Mouse (Mus musculus) brown adipose tissue, adult 24 weeks (tissue): ENCODE results near the gene Ush2a. TPM values are rescaled to one million over a fixed set of nuclear protein-coding genes. Genes with fewer than 3 reads are reported as not detected.

Source experiments
- H3K27ac ChIP-seq: fragments of 200-500 bp; replicated peaks from 2 replicates; pipeline ENCODE4 v1.5.1; 2012; ENCODE audit warnings: low read depth, mild to moderate bottlenecking, low read length
- H3K4me1 ChIP-seq: fragments of 200-500 bp; 2 replicates; pipeline ENCODE4 v1.6.1; 2012; ENCODE audit warnings: low read length, mixed read lengths; ENCODE audit not compliant: control insufficient read depth, insufficient read depth, insufficient read length
- H3K4me3 ChIP-seq: fragments of 200-500 bp; 2 replicates; pipeline ENCODE4 v1.5.1; 2012; ENCODE audit warnings: low read depth, mild to moderate bottlenecking, low read length, moderate library complexity; ENCODE audit not compliant: insufficient read depth
- polyA plus RNA-seq: library from polyadenylated mRNA; stranded (reverse); fragments of >200 nt; gene quantifications from 2 replicates; pipeline ENCODE4 v1.2.4, GENCODE M21; 2012; ENCODE audit not compliant: missing spikeins, insufficient read depth, insufficient read length

The Ush2a gene
- polyA plus RNA-seq, 1 experiment = not detected

- no peak overlapping the region for H3K4me3 ChIP-seq
- no peak overlapping the region for H3K27ac ChIP-seq
- peaks cover 7% of the 10 kb centered on the region; the same call in 1 of the 2 replicates for H3K4me1 ChIP-seq
These were observed 394.3 kb downstream of the Ush2a start for GRCm38 (mm10) chr1:188656121-188656520.

- Histone ChIP-seq H3K4me1 (peaks cover 7% of the 10 kb centered on the region; the same call in 1 of the 2 replicates), H3K4me3 (no peak overlapping the region), H3K27ac (no peak overlapping the region)
These were observed 397.3 kb downstream of the Ush2a start for GRCm38 (mm10) chr1:188659159-188659558.

GRCm38 (mm10) chr1:188660339-188660738 lies 398.5 kb downstream of the Ush2a start:
- H3K4me1 ChIP-seq = peaks cover 7% of the 10 kb centered on the region; the same call in 1 of the 2 replicates
- H3K4me3 ChIP-seq = no peak overlapping the region
- H3K27ac ChIP-seq = no peak overlapping the region

GRCm38 (mm10) chr1:188660882-188661281 lies 399.1 kb downstream of the Ush2a start:
- Histone ChIP-seq H3K4me1 (peaks cover 7% of the 10 kb centered on the region; the same call in 1 of the 2 replicates), H3K27ac (peak overlapping the region; percentile 37; the same call in 1 of the 2 replicates), H3K4me3 (peak overlapping the region; percentile 19; the same call in 1 of the 2 replicates)

- Histone ChIP-seq H3K4me1 (no peaks in the 10 kb centered on the region), H3K27ac (no peak overlapping the region), H3K4me3 (no peak overlapping the region)
These were observed 405.6 kb downstream of the Ush2a start for GRCm38 (mm10) chr1:188667460-188667859.

GRCm38 (mm10) chr1:188668513-188668912 lies 406.7 kb downstream of the Ush2a start:
- H3K4me3 ChIP-seq = no peak overlapping the region

GRCm38 (mm10) chr1:188672871-188673270 lies 411.0 kb downstream of the Ush2a start:
- H3K4me3 ChIP-seq = no peak overlapping the region
- H3K27ac ChIP-seq = no peak overlapping the region
- H3K4me1 ChIP-seq = no peaks in the 10 kb centered on the region

More at GRCm38 (mm10) chr1:188668513-188668912, 406.7 kb downstream of the Ush2a start:
- H3K27ac ChIP-seq = no peak overlapping the region
- no peaks in the 10 kb centered on the region for H3K4me1 ChIP-seq

- H3K27ac ChIP-seq = no peak overlapping the region
- no peak overlapping the region for H3K4me3 ChIP-seq
- no peaks in the 10 kb centered on the region for H3K4me1 ChIP-seq
These were observed 413.1 kb downstream of the Ush2a start for GRCm38 (mm10) chr1:188674640-188675510.

GRCm38 (mm10) chr1:188675511-188675863 lies 413.7 kb downstream of the Ush2a start:
- Histone ChIP-seq H3K27ac (no peak overlapping the region), H3K4me1 (no peaks in the 10 kb centered on the region), H3K4me3 (no peak overlapping the region)

GRCm38 (mm10) chr1:188678189-188678588 lies 416.4 kb downstream of the Ush2a start:
- no peak overlapping the region for H3K4me3 ChIP-seq
- no peaks in the 10 kb centered on the region for H3K4me1 ChIP-seq

GRCm38 (mm10) chr1:188686362-188686761 lies 424.5 kb downstream of the Ush2a start:
- no peak overlapping the region for H3K4me3 ChIP-seq
- no peak overlapping the region for H3K27ac ChIP-seq
- H3K4me1 ChIP-seq = no peaks in the 10 kb centered on the region

More at GRCm38 (mm10) chr1:188678189-188678588, 416.4 kb downstream of the Ush2a start:
- H3K27ac ChIP-seq = no peak overlapping the region

- H3K4me1 ChIP-seq = no peaks in the 10 kb centered on the region
- no peak overlapping the region for H3K4me3 ChIP-seq
- no peak overlapping the region for H3K27ac ChIP-seq
These were observed 434.5 kb downstream of the Ush2a start for GRCm38 (mm10) chr1:188696295-188696694.

GRCm38 (mm10) chr1:188708176-188708575 lies 446.4 kb downstream of the Ush2a start:
- no peak overlapping the region for H3K4me3 ChIP-seq
- H3K27ac ChIP-seq = no peak overlapping the region
- H3K4me1 ChIP-seq = no peaks in the 10 kb centered on the region

- H3K4me1 ChIP-seq = no peaks in the 10 kb centered on the region
- no peak overlapping the region for H3K27ac ChIP-seq
- no peak overlapping the region for H3K4me3 ChIP-seq
These were observed 446.9 kb downstream of the Ush2a start for GRCm38 (mm10) chr1:188708694-188709093.

GRCm38 (mm10) chr1:188714131-188714530 lies 452.3 kb downstream of the Ush2a start:
- Histone ChIP-seq H3K27ac (no peak overlapping the region), H3K4me3 (no peak overlapping the region), H3K4me1 (no peaks in the 10 kb centered on the region)

- H3K4me1 ChIP-seq = no peaks in the 10 kb centered on the region
- no peak overlapping the region for H3K4me3 ChIP-seq
- no peak overlapping the region for H3K27ac ChIP-seq
These were observed 453.1 kb downstream of the Ush2a start for GRCm38 (mm10) chr1:188714941-188715340.
